Mouse (Mus musculus) hindbrain, embryonic 14.5 days (tissue): ENCODE measurements at regions not wholly inside any gene's neighbourhood (a gene's known extent, or its start where the extent isn't known, plus 50 kb on each side); places are given as distances from the start of the nearest gene placed in this dataset.

Experiments used
- ATAC-seq: fragments of 200-750 bp; cut with Nextera tagmentation; 2 replicates; pipeline ENCODE4 v1.8.0; 2017; ENCODE audit warnings: moderate number of reproducible peaks, mild to moderate bottlenecking, moderate TSS enrichment, moderate library complexity; ENCODE audit not compliant: low FRiP score
- DNase-seq: peaks from one replicate; pipeline ENCODE4 v3.0.0-alpha.2; 2015; ENCODE audit warnings: low spot score
- H3K27ac ChIP-seq: fragments of 300-500 bp; sonication (generic); 2 replicates; pipeline ENCODE4 v1.5.1; 2014; ENCODE audit warnings: mild to moderate bottlenecking, moderate library complexity
- H3K27me3 ChIP-seq: fragments of 300-500 bp; sonication (generic); 2 replicates; pipeline ENCODE4 v1.6.1; 2014; ENCODE audit warnings: mild to moderate bottlenecking, low read length, mixed read lengths; ENCODE audit not compliant: control insufficient read depth, insufficient read depth
- H3K36me3 ChIP-seq: fragments of 300-500 bp; sonication (generic); replicated peaks from 2 replicates; pipeline ENCODE4 v1.6.1; 2014; ENCODE audit not compliant: control insufficient read depth, insufficient read depth
- H3K4me1 ChIP-seq: fragments of 300-500 bp; sonication (generic); replicated peaks from 2 replicates; pipeline ENCODE4 v1.6.1; 2014; ENCODE audit warnings: antibody characterized with exemption, low read length, mixed read lengths; ENCODE audit not compliant: control insufficient read depth, insufficient read depth
- H3K4me2 ChIP-seq: fragments of 300-500 bp; sonication (generic); replicated peaks from 2 replicates; pipeline ENCODE4 v1.6.1; 2014; ENCODE audit warnings: mild to moderate bottlenecking, moderate library complexity
- H3K4me3 ChIP-seq: fragments of 300-500 bp; sonication (generic); replicated peaks from 2 replicates; pipeline ENCODE4 v1.5.1; 2014; ENCODE audit warnings: mild to moderate bottlenecking, low read length
- H3K9ac ChIP-seq: fragments of 300-500 bp; sonication (generic); 2 replicates; pipeline ENCODE4 v1.6.1; 2014
- H3K9me3 ChIP-seq: fragments of 300-500 bp; sonication (generic); 2 replicates; pipeline ENCODE4 v1.6.1; 2016; ENCODE audit warnings: low read length; ENCODE audit not compliant: control insufficient read depth
- WGBS: fragments of 180-500 bp; shearing (Covaris S2); extraction: QIAGEN DNeasy Blood & Tissue Kit; methylation state at CpG from one replicate; pipeline ENCODE4 v1.1.7; 2014; 5-methylcytosine and 5-hydroxymethylcytosine counted together

DNA sequence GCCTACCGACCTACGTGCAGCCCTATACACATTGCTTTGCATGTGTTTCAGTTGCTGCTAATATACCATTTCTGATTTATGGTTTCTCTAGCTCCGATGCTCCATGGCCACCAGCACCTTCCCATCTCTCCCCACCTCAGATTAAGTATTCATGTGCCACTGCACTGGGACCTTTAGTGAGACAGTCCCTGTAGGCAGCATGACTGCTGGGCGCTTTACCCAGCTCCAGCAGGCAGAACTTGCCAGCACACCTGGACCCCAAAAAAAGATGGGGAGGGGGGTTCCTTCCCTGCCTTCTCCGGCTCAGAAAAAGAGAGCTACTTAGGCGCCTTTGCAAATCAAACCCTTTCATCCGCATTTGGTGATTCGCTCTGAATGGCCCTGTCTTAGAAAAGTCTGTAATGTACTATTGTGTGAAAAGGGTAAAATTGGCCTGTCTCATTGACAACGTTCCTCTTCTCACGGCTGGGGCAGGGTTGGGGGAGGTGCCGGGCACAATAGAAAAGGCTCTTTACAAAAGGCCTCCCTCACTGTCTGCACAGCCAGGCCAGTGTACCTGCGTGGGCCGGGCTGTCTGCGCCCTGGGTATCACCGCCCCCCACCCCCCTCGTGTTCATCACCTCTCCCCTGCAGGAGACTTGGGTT, 89.6 kb upstream of the Id4 start:
- Histone ChIP-seq H3K4me1 (peaks cover 16% of the 10 kb centered on the region; the same call in 1 of the 2 replicates), H3K4me2 (0 out of 2 replicates have a peak overlapping the region, but pooled peaks have one; percentile 20), H3K27ac (no peak overlapping the region), H3K36me3 (no peaks in the 10 kb centered on the region), H3K4me3 (no peak overlapping the region), H3K9ac (no peak overlapping the region), H3K27me3 (no peaks in the 10 kb centered on the region), H3K9me3 (no peaks in the 10 kb centered on the region)
- DNase-seq (no peak), ATAC-seq (no peak)
- WGBS: 16% methylated on average over 16 of the region's 16 CpGs

DNA sequence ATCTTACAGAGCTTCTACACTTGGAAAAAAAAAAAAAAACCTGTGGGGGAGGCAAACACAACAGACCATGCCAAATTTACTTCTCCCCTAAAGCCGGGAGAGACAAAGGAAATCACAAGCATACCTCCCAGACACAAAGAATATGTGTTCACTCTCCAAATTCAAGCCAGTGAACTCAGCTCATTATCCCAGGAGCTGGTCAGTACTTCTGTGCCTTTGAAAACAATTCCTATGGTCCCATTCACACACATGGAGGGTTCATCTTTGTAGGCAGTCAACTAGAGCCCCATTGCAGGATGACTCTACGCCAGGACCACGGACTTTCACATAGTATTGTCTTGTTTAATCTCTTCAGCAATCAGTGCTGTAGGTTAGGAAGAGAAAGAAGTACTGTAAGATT, 89.0 kb upstream of the Id4 start:
- 25% methylated on average over 3 of the region's 3 CpGs for WGBS
- Histone ChIP-seq H3K4me1 (peaks cover 16% of the 10 kb centered on the region; the same call in 1 of the 2 replicates), H3K36me3 (no peaks in the 10 kb centered on the region), H3K27me3 (no peaks in the 10 kb centered on the region), H3K4me2 (no peak overlapping the region), H3K9ac (no peak overlapping the region), H3K27ac (no peak overlapping the region), H3K9me3 (no peaks in the 10 kb centered on the region), H3K4me3 (no peak overlapping the region)
- ATAC-seq (no peak), DNase-seq (no peak)

DNA sequence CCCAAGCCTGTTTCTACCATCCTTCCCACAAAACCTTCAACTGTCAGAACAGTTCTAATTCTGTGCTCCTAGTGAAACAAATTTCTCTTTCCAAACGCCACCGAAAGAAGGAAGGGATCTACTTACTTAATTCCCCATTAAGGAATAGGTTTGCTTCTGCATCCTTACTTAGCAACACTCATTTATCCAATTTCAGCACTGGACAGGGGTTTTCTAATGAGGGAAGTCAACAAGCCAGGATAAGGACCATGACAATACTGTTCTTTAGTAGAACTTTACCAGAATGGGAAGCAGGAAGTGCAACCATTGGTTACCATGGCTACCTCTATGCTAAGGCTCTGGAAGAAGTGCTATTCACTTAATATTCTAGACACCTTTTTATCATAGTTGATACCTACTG, 68.6 kb upstream of the Id4 start:
- ATAC-seq (no peak), DNase-seq (no peak)
- Histone ChIP-seq H3K9ac (no peak overlapping the region), H3K9me3 (no peaks in the 10 kb centered on the region), H3K4me3 (no peak overlapping the region), H3K4me2 (no peak overlapping the region), H3K27ac (no peak overlapping the region), H3K4me1 (no peaks in the 10 kb centered on the region), H3K36me3 (no peaks in the 10 kb centered on the region), H3K27me3 (no peaks in the 10 kb centered on the region)
- whole genome bisulfite sequencing: 92% methylated on average over 2 of the region's 2 CpGs

DNA sequence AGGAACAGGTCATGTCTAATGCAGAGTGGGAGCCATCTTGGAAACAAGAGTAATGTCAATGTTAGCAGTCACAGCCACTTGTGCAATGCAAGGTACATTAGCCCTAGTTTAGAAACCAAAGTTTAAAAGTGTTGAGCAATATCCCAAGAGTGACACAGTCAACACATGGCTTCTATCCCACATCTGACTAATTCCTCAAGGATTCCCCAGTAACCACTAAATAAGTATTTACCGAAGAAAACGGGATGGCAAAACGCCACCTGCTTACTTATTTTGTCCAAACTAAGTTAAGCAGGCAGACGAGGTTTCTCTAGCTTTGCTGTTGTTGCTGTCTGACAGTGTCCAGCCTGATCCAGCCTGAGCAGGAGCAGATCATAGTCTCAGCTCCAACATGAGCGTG, 67.1 kb upstream of the Id4 start:
- no peak for DNase-seq
- no peaks in the 10 kb centered on the region for H3K27me3 ChIP-seq
- H3K36me3 ChIP-seq: no peaks in the 10 kb centered on the region
- no peaks in the 10 kb centered on the region for H3K4me1 ChIP-seq
- no peak overlapping the region for H3K27ac ChIP-seq
- H3K4me3 ChIP-seq: no peak overlapping the region
- no peak overlapping the region for H3K9ac ChIP-seq
- no peak for ATAC-seq
- WGBS: 89% methylated on average over 5 of the region's 5 CpGs
- no peaks in the 10 kb centered on the region for H3K9me3 ChIP-seq
- H3K4me2 ChIP-seq: no peak overlapping the region

DNA sequence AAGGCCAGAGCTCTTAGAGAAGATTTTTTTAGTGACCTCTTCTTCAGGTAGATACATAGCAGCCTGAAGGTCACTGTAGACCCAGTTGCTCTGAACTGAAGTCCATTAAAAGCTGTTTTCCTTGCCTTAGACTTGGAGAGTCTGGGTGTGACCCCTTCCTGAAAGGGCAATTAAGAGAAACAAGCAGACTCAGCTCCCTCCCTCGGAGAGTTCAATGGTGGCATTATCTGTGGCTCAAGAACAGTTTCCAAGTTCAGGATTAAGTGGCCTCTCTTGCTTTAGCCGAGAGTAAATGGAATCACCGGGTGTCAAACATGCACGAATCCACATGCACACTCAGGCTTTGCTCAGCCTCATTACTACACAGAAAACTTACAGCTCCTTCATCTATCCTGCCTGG, 53.2 kb upstream of the Id4 start:
- 67% methylated on average over 4 of the region's 4 CpGs for WGBS

More for the DNA sequence above, 53.2 kb upstream of the Id4 start:
- H3K4me2 ChIP-seq: no peak overlapping the region
- no peaks in the 10 kb centered on the region for H3K36me3 ChIP-seq
- no peak for ATAC-seq
- H3K4me1 ChIP-seq: no peaks in the 10 kb centered on the region
- no peaks in the 10 kb centered on the region for H3K27me3 ChIP-seq
- H3K4me3 ChIP-seq: no peak overlapping the region
- DNase-seq: no peak
- no peak overlapping the region for H3K27ac ChIP-seq
- H3K9ac ChIP-seq: no peak overlapping the region
- no peaks in the 10 kb centered on the region for H3K9me3 ChIP-seq
